Mouse (Mus musculus) adrenal gland, postnatal 25 days (tissue): ENCODE measurements around the gene Snx18. TPM values are rescaled to one million over a fixed set of nuclear protein-coding genes. Genes with fewer than 3 reads are reported as not detected.

Experiments
- DNase-seq: peaks from one replicate; pipeline ENCODE4 v3.0.0; 2021; ENCODE audit warnings: mixed read lengths
- total RNA-seq: library from RNA; stranded (reverse); gene quantifications from 2 replicates; pipeline ENCODE4 v1.2.3, GENCODE M21; 2021

Gene Snx18
- total RNA-seq, 1 experiment from 2014 or later = 23.2 TPM

DNA sequence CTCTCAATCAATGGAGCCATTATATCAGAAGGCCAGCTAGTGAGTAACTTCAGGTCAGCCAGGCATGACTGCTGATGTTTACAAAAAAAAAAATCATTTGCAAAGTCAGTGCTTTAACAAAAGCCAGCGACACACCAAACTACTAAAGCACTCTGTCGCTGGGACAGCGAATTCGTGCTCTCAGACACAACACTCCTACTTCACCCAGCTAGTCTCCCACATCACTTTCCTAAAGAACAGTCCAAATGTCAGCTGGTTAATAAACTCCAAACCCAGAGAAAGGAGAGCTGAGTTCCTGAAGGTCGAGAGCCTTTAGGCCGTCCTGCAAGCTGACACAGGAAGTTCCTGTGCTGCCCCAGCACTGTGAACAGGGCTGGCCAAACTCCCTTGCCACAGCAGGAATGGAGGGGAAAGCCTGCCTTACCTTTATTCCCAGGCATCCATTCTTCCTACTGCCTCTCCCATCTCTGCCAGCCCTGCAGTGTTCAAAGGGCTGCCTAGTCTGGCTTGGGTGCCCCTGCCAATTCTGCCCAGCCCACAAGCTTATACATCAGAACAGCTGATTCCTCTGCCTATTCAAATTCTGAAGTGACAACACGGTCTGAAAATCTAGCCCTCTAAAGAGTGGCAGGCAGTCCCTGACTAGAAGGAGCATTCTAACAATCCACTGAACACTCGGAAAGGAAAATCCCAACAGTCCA lies 2.2 kb downstream of the Snx18 start:
- no peak for DNase-seq

DNA sequence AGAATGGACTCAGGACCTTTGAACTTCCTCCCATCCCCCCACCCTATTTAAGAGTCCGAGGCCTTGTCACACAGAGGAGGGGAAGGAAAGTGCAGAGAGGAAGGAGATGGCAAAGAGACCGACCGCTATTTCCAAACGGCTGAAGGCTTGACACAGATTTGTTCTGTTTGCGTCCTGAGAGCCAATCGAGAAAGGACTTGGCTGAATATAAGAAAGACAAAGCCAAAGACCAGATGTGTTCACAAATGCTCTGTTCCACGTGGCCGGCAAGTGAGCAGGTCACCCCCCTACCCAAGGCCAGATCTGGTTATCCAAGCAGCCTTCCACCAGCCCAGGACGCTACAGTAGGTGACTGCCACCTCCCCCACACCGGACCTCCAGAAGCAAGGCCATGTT lies 2.8 kb downstream of the Snx18 start:
- peak; percentile 17 for DNase-seq

DNA sequence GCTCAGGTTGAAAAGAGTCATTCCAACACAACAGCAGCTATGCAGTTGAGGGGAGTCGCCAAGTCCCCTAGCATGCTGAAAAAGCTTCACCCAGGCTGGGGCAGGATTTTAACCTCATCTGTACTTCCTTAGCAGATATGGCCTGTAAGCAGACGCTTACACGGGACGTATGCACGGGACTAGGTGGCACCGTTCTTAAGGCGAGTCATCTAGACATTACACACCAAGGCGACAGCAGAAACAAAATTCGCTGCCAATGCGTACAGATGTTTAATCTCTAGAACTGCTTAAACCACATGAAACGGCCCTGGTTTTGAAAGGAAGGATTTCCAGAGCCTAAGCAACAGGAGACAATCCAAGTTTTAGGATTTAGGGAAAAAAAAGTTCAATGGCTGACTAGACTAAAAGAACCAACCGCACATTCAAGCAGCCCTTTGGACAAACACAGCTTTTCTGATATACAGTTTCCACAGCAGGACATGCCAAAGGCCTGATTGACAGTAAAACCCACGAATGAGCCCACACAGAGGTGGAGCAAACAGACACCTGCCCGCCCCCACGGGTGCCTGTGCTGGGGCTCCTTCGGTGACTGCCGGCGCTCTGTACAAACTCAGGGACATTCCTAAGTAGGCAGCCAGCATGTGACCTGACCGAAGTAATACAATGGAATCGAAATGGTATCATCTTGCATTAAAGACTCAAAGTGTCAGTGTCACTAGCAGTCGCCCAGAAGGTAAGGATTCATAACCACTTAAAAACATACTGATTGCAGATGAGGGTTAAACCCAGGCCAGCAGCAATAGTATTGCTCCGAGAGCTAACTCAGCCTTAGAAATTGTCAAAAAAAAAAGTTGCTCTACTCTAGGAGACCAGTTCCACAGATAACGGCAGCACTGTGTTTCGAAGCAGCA lies 3.5 kb downstream of the Snx18 start:
- peak; percentile 73 for DNase-seq

DNA sequence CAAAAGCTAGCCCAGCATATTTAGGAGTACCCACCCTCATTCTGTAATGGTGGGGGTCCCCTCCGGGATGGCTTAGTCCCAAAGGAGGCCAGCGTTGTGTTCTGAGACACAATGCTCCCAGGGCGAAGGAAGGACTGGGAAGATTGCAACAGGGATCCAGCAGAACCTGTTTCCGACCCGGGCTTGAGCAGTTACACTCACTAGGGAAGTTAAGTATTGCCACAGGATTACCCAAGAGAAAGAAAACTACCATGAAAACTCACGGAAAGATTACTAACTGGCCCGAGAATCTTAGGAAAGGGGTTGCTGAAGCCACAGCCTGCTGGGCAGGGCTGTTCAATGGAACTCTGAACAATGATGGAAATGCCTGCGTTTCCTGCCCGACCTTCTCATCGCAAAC lies 4.5 kb downstream of the Snx18 start:
- no peak for DNase-seq

DNA sequence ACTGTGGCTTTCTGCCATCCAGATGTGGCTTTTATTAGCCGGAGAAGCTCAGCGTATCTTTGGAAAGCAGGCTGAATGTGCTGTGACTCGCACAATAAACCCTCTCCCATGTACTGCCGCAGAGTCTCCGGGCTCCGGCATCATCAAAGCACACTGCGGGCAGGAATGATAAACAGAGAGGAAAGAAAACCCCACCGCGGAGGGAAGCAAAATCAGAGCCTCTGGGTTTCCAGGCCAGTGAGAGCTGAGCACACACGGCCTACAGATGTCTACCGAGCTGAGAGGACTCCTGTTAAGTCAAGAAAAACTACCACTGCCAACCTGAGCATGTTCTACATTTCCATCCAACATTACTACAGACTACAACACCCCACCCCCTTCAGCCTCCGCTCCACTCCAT lies 5.0 kb downstream of the Snx18 start:
- no peak for DNase-seq

DNA sequence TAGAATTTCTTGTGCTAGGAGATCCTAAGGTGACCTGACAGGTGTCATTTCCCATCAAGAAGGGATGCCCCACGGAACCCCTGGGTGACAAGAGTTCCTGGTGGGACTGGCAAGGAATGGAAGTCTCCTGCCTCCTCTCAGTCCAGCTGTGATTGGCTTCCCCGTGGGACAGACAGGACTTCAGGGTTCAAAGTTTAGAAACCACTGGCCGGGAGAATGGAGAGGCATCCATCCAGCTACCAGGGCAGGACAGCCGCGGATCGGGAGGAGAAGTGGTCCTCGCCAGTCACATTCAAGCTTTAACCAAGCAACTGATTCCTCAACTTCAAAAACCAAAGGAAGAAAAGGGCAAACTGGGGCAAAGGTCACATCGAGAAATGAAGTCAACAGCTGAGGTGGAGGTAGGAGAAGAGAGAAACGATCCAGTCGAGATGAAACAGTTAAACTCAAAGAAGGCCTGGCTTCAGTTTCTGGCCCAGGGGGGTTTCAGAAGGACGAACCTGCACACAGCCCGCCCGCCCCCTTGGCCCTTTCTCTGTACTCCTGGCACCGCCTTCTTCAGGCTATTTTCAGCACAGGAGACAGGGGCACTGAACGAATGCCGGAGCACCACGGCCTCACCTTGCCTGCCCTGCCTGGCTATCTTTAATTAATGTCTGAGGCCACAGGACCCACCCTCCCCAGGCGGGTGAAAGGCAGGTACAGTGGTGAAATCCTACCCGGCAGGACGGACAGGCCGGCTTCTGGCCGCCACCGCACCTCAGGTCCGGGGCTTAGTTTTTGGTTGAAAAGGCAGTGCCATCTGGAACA lies 6.0 kb downstream of the Snx18 start:
- DNase-seq = no peak

DNA sequence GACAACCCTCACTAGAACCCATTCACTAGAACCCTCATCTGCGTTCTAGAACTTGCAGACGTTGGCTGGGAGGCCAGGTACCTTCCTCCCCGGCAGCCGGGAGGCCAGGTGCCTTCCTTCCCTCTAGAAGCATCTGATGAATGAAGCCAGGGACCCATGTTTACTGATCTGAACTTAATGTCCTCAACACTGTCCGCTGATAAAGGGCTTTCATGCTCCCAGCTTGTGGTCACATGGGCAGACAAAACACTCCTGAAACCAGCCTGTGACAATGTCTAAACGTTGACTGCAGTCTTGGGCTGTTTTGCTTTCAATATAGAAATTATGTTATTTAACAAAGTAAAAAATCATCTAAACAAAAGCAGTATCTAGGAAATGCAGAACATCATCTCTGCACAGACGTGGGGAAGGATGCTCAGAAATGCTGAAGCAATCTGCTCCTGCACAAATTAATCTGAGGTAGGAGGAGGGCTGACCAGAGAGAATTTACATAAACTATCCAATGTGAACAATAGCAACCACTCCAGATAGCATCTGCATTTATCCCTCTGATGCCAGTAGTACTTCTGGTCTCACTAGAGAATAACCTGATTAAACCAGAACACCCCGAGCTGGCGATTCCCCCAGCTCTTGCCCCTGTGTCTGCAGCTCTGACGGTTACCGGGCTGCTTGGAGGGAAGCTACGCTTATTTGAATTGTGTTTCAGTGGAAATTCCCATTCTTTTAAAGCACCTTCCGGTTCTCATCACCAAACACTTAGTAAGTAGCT lies 7.4 kb downstream of the Snx18 start:
- no peak for DNase-seq

DNA sequence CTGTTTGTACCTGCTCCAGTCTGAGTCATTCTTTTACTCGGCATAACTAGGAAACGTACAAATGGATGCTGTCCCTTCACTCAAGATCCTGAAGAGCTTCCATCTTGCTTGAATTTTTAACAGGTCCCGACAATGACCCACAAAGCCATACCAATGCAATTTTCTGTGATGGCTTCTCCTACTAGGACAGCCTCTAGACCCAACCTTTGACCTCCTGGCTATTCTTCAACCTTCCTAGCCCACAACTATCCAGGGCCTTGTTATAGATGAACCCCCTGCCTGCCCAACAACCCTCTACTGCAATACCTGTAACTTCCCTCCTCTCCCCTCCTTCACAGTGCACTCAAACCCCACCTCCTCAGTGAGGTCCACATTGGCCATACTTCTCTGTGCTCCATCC lies 8.9 kb downstream of the Snx18 start:
- DNase-seq = no peak

DNA sequence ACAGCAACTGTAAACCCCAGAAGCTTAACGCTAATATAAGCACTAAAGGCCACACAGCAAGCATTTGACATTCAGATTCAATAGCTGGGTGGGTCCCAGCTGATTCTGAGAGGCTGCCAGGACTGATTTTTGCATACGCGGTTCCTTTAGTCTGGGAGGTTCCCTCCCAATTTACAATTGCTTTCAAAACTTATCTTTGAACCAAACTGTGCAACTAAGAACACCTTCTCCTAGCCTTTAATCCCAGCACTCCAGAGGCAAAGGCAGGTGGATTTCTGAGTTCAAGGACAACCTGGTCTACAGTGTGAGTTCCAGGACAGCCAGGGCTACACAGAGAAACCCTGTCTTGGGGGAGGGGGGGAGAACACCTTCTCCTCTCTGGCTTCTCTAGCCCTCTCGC lies 10.5 kb downstream of the Snx18 start:
- DNase-seq = no peak

DNA sequence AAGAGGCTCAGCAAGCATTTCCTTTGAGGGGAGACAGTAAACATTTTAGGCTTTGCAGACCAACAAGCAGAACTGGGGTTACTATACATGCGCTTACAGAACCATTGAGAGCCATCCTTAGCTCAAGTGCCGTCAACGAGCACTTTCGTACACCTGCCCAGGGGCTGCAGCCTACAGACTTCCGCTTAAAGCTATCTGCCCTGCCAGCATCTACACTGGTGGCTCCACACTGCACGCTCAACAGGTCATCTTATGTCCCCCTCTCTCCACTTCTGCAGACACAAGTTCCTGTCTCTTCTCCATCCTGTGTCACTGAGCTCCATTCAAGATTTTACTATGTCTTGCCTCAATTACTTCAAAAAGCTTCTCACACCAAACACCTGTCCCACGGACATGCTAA lies 11.0 kb downstream of the Snx18 start:
- DNase-seq = no peak

DNA sequence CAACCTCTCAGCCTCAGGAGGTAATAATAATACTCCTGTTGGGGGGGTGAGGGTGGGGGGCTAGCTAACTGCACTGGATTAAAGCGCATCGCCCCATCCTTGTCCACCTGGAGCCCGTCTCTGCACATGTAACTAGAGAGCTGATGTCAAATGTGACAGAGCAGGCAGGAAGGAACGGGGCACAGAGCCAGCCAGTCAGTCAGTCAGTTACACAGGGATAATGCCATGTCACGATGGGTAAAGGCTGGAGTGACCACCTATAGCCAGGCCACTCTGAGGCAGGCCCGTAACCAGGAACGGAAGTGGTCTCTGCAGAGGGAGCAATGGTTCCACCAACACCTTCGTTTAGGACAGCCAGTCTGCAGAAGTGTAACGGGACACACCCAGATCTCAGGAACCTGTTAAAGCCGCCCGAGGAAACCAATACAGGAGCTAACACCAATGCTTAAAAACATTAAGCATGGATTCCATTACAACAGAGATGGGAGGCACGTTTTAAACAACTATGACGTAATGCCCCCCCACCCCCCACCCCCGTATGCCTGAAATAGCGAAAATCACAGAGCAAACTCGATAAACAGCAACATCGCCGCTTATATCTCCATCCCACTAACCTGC lies 11.5 kb downstream of the Snx18 start:
- DNase-seq = no peak

DNA sequence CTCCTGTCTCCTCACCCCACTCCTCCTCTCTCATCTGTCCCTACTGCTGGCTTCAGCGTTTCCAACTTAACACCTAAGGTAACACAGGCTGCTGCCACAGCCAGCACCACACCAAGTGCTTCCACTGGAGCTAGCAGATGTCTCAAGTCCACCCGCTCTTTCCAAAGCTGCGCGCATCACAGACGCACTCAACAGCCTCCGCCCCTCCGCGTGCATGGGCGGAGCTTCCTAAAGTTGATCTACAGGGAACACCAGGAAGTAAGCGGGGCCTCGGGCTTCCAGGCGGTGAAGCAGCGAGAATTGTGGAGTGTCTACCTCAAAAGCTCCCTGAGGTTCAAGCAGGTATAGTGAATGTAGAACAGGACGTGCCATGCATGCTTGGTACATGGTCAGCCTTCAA lies 12.2 kb downstream of the Snx18 start:
- no peak for DNase-seq

DNA sequence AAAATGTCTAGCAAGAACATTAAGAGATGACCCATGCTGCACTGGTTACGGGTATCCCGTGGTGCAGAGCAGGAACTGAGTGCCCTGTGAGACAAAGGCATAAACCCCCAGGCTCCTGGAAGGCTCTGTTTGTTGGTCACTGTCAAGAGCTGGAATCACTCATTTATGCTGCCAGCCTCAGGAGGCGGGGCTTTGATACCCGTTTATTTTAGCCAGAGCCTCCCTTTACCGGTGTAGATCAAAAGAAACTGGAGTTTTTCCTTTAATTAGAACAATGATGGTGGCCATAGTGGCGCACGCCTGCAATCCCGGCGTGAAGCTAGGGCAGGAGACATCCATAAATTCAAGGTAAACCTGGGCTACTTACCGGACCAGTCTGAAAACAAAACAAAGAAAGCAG lies 12.7 kb downstream of the Snx18 start:
- no peak for DNase-seq

DNA sequence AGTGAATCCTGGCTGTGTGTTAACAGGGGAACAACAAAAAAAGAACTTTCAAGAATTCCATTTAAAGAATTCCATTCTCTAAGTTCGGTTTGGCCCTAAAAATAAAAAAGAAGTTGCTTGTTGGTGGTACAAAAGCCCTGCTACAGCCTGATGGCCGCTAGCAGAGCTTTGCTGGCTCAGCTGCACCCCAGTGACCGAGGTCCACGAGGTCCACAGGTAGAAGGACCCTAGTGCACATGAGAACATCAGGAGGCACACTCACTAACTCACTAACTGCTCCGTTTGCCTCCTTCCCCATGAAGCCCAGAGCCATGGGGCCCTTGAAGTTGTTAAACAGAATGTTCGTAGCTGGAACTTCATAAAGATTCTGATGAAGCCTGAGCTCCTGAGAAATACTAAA lies 14.0 kb downstream of the Snx18 start:
- DNase-seq = no peak

DNA sequence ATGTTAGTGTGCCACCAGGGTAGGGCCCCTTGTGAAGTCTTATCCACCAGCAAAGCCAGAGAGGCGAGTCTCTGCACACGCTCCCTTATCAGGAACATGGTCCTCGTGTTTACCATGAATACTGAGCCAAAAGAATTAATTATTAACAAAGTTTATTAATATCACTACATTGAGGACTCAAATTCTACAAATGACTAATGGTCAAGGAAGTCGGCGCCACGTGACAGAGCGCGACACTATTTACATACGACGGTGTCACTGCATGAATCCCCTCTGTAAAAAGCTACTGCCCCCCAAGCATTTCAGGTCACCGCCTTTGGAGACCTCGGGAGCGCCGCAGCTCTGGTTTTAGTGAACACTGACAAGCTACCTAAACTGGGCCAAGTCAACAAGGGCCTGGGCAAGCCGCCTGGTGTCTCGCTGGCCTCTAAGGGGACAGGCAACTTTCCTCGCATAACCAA lies 15.5 kb downstream of the Snx18 start:
- no peak for DNase-seq

DNA sequence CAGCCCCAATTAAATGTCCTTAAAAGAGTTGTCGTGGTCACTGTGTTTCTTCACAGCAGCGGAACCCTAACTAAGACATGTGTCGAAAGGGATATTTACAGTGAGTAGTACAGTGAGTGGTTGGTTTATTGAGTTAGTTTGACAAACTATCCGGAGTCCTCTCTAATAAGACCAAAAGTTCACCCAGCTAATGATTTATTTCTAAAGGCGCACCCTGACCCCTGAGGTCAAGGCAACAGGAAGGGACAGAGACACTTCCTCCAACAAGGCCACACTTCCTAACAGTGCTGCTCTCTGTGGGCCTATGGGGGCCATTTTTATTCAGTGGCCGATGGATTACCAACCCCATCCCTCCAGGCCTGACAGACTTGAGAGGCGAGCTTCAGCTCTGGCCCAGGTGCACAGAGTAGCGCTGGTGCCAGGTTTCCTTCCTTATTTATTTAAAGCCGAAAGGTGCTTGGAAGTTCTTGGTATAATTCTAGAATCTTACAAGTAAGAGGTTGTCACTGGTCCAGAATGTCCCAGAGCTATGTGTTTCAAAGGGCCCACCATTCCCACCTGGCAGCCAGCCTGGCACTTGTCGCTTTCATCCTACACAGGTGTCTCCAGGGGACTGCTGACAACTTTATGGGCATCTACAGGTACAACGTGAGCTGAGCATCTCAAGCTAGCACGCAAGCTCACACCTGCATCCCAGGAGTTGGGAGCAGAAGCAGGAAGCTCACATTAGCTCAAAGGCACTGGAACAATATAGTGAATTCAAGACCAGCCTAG lies 16.3 kb downstream of the Snx18 start:
- no peak for DNase-seq

DNA sequence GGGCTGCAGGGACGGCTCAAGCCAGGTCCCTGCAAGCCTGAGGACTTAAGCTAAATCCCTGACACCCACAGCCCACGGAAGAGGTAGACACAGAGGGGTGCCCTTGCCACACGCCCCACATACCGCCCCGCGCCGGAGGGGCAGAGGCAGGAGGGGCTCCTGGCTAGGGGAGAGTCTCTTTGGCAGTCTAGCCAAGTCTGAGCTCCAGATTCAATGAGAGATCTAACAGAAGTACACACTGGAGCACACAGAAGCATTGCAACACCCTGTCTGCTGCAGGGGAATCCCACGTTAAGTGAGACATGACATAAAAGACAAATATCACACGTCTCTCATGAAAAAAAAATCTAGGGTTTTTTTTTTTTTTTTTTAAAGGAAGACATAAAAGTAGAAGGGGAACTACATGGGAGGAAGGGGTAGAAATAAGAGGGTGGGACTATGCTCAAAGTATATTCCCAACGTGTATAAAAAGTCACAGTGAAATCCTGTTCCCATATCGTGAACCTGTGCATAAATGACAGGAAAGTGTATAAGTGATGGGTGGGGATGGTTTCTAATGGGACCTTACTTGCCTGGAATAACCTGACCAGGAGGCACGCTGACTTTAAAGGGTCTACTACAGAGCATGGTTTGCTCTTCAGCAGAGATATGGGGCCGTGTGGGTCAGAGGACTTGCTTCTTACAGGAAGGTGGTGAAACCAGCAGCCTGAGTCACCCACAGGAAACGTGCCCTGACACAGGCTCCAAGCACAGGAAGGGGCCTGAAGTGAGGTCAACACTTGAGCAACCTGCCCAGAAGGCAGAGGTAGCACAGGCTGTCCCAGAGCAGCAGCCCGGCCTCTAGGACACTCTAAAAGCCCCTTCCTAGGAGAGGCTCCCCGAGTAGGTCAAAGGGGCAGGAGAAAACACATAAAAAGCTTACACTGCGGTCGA lies 17.6 kb downstream of the Snx18 start:
- no peak for DNase-seq

DNA sequence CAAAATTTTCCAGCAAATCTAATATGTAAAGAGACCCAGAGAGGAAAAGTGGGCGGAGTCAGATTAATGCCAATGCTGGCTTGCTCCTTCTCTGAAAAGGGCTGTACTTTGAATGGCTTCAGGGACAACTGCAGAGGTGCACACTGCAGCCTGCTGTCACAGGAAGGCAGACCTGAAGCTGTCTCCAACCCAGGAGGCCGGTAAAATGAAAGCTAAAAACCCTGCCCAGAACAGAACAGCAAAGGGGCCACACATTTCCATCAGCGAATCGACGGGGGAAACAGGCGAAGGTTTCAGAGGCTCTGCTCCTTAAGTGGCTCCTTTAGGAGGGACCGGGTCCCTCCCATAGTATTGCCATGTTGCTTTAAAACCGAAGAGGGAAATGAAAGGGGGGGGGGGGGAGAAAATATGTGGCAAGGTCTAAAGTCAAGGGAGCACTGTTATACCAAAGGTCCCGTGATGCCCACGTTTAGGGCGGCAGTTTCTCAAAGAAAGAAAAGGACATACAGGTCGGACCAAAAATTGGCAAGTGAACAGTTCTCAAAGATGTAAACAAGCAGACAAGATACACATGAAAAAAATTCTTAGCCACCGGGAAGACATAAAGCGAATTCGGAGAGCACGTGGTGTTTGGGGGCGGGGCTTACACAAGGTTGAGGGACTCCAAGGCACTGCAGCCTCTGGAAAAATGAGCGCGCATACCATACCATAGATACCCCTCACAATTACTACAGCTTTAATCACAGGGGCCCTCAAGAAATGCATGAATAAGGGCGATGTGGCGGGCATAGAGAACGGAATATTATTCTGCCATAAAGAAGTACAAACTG lies 18.4 kb downstream of the Snx18 start:
- no peak for DNase-seq

DNA sequence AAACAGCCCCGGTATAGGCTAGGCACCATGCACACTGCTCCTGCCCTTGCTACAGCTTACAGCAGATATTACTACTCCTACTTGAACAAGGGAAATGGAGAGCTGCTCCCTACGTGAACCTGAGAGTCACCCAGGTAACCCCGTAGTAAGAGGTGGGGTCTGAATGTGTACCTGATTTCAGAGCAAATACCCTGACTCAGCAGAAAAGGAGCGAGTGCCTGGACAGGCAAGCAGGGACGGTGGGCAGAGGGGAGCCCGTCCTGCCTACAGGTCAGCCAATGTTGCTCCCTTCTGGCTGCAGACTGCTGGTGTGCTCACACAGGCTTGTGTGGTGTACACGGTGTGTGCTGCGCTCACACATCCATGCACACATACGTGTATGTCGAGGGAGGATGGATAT lies 20.7 kb downstream of the Snx18 start:
- DNase-seq = no peak
